Mouse (Mus musculus) MEL (cell line): ENCODE measurements at regions not wholly inside any gene's neighbourhood (a gene's known extent, or its start where the extent isn't known, plus 50 kb on each side); places are given as distances from the start of the nearest gene placed in this dataset.

Experiments used
- DNase-seq: peaks from one replicate; pipeline ENCODE4 v3.0.0; 2011; ENCODE audit warnings: low read depth, low spot score
- H3K27ac ChIP-seq: 2 replicates; pipeline ENCODE4 v1.5.1; 2012; ENCODE audit warnings: low read depth, mild to moderate bottlenecking, control low read depth, low read length, moderate library complexity; ENCODE audit not compliant: control insufficient read depth
- H3K27me3 ChIP-seq, 2 experiments: fragments of 150-350 bp in 1 of 2; sonication (generic) in 1 of 2; 2 replicates each; pipeline ENCODE4 v1.6.1; 2012; ENCODE audit warnings: low read length in 2 of 2, mild to moderate bottlenecking in 2 of 2, improper control_type of control experiment in 1 of 2, moderate library complexity in 1 of 2; ENCODE audit not compliant: insufficient read depth in 2 of 2, control insufficient read depth in 1 of 2
- H3K36me3 ChIP-seq, 2 experiments: 2 replicates each; pipeline ENCODE4 v1.6.1; 2012 to 2014; ENCODE audit warnings: low read length in 2 of 2, improper control_type of control experiment in 1 of 2, inconsistent platforms in 1 of 2, mild to moderate bottlenecking in 1 of 2; ENCODE audit not compliant: insufficient read depth in 2 of 2, control insufficient read depth in 1 of 2
- H3K4me1 ChIP-seq, 2 experiments: fragments of 150-350 bp in 1 of 2; sonication (generic) in 1 of 2; 2 replicates each; pipeline ENCODE4 v1.6.1; 2012; ENCODE audit warnings: low read length in 2 of 2, improper control_type of control experiment in 1 of 2, mild to moderate bottlenecking in 1 of 2; ENCODE audit not compliant: insufficient read depth in 2 of 2, control insufficient read depth in 1 of 2
- H3K4me3 ChIP-seq, 2 experiments: fragments of 150-350 bp in 1 of 2; sonication (generic) in 1 of 2; 2 replicates each; pipeline ENCODE4 v1.5.1; 2012; ENCODE audit warnings: low read depth in 2 of 2, low read length in 2 of 2, mild to moderate bottlenecking in 2 of 2, moderate library complexity in 2 of 2, control low read depth in 1 of 2, improper control_type of control experiment in 1 of 2; ENCODE audit not compliant: control insufficient read depth in 1 of 2, insufficient read depth in 1 of 2
- H3K79me2 ChIP-seq: 2 replicates; pipeline ENCODE4 v1.6.1; 2012; ENCODE audit warnings: mild to moderate bottlenecking, low read length, moderate library complexity; ENCODE audit not compliant: control insufficient read depth, poor library complexity, insufficient read depth
- H3K9ac ChIP-seq: 2 replicates; pipeline ENCODE4 v1.6.1; 2012; ENCODE audit warnings: low read depth, mild to moderate bottlenecking, control low read depth, low read length, moderate library complexity; ENCODE audit not compliant: control insufficient read depth, poor library complexity, severe bottlenecking
- H3K9me3 ChIP-seq: fragments of 150-350 bp; sonication (generic); replicated peaks from 2 replicates; pipeline ENCODE4 v1.6.1; 2012; ENCODE audit warnings: mild to moderate bottlenecking, low read length, improper control_type of control experiment, moderate library complexity; ENCODE audit not compliant: insufficient read depth
- CTCF ChIP-seq, 3 experiments: IDR thresholded peaks in 2 of 3; conservative IDR thresholded peaks in 1 of 3; 2 replicates each; pipeline ENCODE4 v1.5.1; 2011 to 2012; ENCODE audit warnings: low read length in 3 of 3, low read depth in 2 of 3, mild to moderate bottlenecking in 2 of 3, improper control_type of control experiment in 1 of 3, inconsistent platforms in 1 of 3, mixed read lengths in 1 of 3, moderate library complexity in 1 of 3; ENCODE audit not compliant: control insufficient read depth in 1 of 3, insufficient read depth in 1 of 3, poor library complexity in 1 of 3, severe bottlenecking in 1 of 3
- E2F4 ChIP-seq: IDR thresholded peaks from 2 replicates; pipeline ENCODE4 v1.6.1; 2011; ENCODE audit warnings: low read depth, low read length, improper control_type of control experiment, borderline replicate concordance
- ELF1 ChIP-seq: IDR thresholded peaks from 2 replicates; pipeline ENCODE4 v1.6.1; 2014; ENCODE audit warnings: low read depth, mild to moderate bottlenecking, inconsistent platforms, low read length, improper control_type of control experiment, moderate library complexity
- EP300 ChIP-seq, 2 experiments: IDR thresholded peaks; 2 replicates each; pipeline ENCODE4 v1.6.1; 2011; ENCODE audit warnings: improper control_type of control experiment in 2 of 2, low read length in 2 of 2, low read depth in 1 of 2, mild to moderate bottlenecking in 1 of 2
- ETS1 ChIP-seq: IDR thresholded peaks from 2 replicates; pipeline ENCODE4 v1.6.1; 2012; ENCODE audit warnings: low read depth, mild to moderate bottlenecking, inconsistent platforms, low read length, improper control_type of control experiment, moderate library complexity
- GATA1 ChIP-seq: IDR thresholded peaks from 2 replicates; pipeline ENCODE4 v1.6.1; 2011; ENCODE audit warnings: low read depth, low read length, improper control_type of control experiment
- JUND ChIP-seq: IDR thresholded peaks from 2 replicates; pipeline ENCODE4 v1.6.1; 2011; ENCODE audit warnings: low read depth, mild to moderate bottlenecking, improper control_type of control experiment, low read length
- KAT2A ChIP-seq: conservative IDR thresholded peaks from 2 replicates; pipeline ENCODE4 v1.6.1; 2012; ENCODE audit warnings: low read depth, low read length, improper control_type of control experiment, inconsistent platforms
- MEF2A ChIP-seq: IDR thresholded peaks from 2 replicates; pipeline ENCODE4 v1.6.1; 2014; ENCODE audit warnings: low read depth, mild to moderate bottlenecking, inconsistent platforms, low read length, improper control_type of control experiment; ENCODE audit not compliant: poor library complexity, insufficient replicate concordance, severe bottlenecking; ENCODE audit errors: extremely low read depth
- MYB ChIP-seq: IDR thresholded peaks from 2 replicates; pipeline ENCODE4 v1.6.1; 2011; ENCODE audit warnings: mild to moderate bottlenecking, low read depth, low read length, improper control_type of control experiment
- MYC ChIP-seq: IDR thresholded peaks from 2 replicates; pipeline ENCODE4 v1.6.1; 2011; ENCODE audit warnings: low read depth, mild to moderate bottlenecking, low read length, improper control_type of control experiment, moderate library complexity
- NELFE ChIP-seq: IDR thresholded peaks from 2 replicates; pipeline ENCODE4 v1.6.1; 2011; ENCODE audit warnings: low read depth, low read length, improper control_type of control experiment
- NRF1 ChIP-seq: IDR thresholded peaks from 2 replicates; pipeline ENCODE4 v1.6.1; 2014; ENCODE audit warnings: low read depth, mild to moderate bottlenecking, inconsistent platforms, low read length, improper control_type of control experiment, moderate library complexity; ENCODE audit not compliant: poor library complexity, insufficient read depth, severe bottlenecking
- POLR2A ChIP-seq, 2 experiments: IDR thresholded peaks; 2 replicates each; pipeline ENCODE4 v1.6.1; 2011 to 2012; ENCODE audit warnings: low read length in 2 of 2, mild to moderate bottlenecking in 2 of 2, control low read depth in 1 of 2, improper control_type of control experiment in 1 of 2, low read depth in 1 of 2, moderate library complexity in 1 of 2; ENCODE audit not compliant: control insufficient read depth in 1 of 2, insufficient read depth in 1 of 2, poor library complexity in 1 of 2
- POLR2AphosphoS2 ChIP-seq: IDR thresholded peaks from 2 replicates; pipeline ENCODE4 v1.6.1; 2011; ENCODE audit warnings: low read length, improper control_type of control experiment
- POLR2AphosphoS5 ChIP-seq: IDR thresholded peaks from 2 replicates; pipeline ENCODE4 v1.6.1; 2012; ENCODE audit warnings: low read depth, borderline replicate concordance, mild to moderate bottlenecking, inconsistent platforms, low read length, moderate library complexity, mixed read lengths
- RCOR1 ChIP-seq: IDR thresholded peaks from 2 replicates; pipeline ENCODE4 v1.6.1; 2012; ENCODE audit warnings: low read depth, mild to moderate bottlenecking, inconsistent platforms, low read length, improper control_type of control experiment
- SIN3A ChIP-seq: IDR thresholded peaks from 2 replicates; pipeline ENCODE4 v1.6.1; 2012; ENCODE audit warnings: low read length, improper control_type of control experiment, inconsistent platforms
- SMC3 ChIP-seq: IDR thresholded peaks from 2 replicates; pipeline ENCODE4 v1.6.1; 2011; ENCODE audit warnings: low read depth, low read length, improper control_type of control experiment
- UBTF ChIP-seq: IDR thresholded peaks from 2 replicates; pipeline ENCODE4 v1.6.1; 2012; ENCODE audit warnings: low read depth, mild to moderate bottlenecking, inconsistent platforms, low read length, improper control_type of control experiment, moderate library complexity, borderline replicate concordance; ENCODE audit not compliant: insufficient read depth
- USF1 ChIP-seq: IDR thresholded peaks from 2 replicates; pipeline ENCODE4 v1.6.1; 2014; ENCODE audit warnings: low read depth, mild to moderate bottlenecking, inconsistent platforms, low read length, improper control_type of control experiment, moderate library complexity
- ZC3H11A ChIP-seq: IDR thresholded peaks from 2 replicates; pipeline ENCODE4 v1.6.1; 2012; ENCODE audit warnings: low read depth, mild to moderate bottlenecking, inconsistent platforms, low read length, improper control_type of control experiment
- ZKSCAN1 ChIP-seq: IDR thresholded peaks from 2 replicates; pipeline ENCODE4 v1.6.1; 2012; ENCODE audit warnings: low read depth, mild to moderate bottlenecking, inconsistent platforms, low read length, improper control_type of control experiment, moderate library complexity
- ZMIZ1 ChIP-seq: IDR thresholded peaks from 2 replicates; pipeline ENCODE4 v1.6.1; 2012; ENCODE audit warnings: low read depth, mild to moderate bottlenecking, inconsistent platforms, low read length, improper control_type of control experiment, moderate library complexity

DNA sequence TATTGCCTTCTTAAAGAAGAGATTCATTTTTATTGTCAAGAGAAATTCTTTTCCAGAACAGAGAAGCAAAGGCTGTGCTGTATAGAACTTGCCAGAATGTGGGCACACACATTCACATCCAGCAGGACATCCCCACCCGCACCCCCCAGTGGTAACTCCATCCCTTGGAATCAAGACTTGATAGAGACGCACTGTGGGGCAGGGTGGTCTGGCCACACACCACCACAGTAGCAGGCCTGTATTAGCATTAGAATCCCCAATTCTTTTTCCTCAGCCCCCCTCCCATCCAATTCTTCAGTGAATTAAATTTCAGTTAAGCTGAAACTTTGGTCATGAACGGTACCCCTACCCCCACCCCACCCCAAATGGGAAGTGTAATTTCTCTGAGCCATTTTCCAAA is 92.5 kb upstream of the Dio3 start:
- H3K9ac ChIP-seq = no peak overlapping the region
- no peak overlapping the region for H3K4me3 ChIP-seq
- no peaks in the 10 kb centered on the region for H3K4me1 ChIP-seq
- H3K79me2 ChIP-seq = no peaks in the 10 kb centered on the region
- no peaks in the 10 kb centered on the region for H3K27me3 ChIP-seq
- no peaks in the 10 kb centered on the region for H3K9me3 ChIP-seq
- no peaks in the 10 kb centered on the region for H3K36me3 ChIP-seq
- no peak overlapping the region for H3K27ac ChIP-seq
- DNase-seq = no peak
- TF ChIP-seq NELFE = no peak
- TF ChIP-seq RCOR1 = no peak

DNA sequence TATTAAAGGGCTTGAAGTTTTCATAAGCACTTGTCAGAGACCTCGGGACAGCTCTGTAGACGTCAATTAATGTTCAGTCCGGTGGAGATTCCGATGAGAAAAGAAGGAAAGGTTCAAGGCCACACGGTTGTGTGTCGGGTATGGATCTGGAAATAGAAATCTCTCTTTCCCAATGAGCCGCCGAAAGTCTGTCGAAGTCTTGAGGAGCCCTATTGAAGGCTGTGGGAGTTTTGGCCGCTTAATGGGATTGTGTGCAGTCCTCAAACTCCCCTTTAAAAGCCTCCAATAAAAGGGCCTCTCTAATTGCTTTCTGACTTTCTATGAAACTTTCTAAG is 92.0 kb upstream of the Dio3 start:
- Histone ChIP-seq H3K79me2 (no peaks in the 10 kb centered on the region), H3K27me3 (no peaks in the 10 kb centered on the region)

DNA sequence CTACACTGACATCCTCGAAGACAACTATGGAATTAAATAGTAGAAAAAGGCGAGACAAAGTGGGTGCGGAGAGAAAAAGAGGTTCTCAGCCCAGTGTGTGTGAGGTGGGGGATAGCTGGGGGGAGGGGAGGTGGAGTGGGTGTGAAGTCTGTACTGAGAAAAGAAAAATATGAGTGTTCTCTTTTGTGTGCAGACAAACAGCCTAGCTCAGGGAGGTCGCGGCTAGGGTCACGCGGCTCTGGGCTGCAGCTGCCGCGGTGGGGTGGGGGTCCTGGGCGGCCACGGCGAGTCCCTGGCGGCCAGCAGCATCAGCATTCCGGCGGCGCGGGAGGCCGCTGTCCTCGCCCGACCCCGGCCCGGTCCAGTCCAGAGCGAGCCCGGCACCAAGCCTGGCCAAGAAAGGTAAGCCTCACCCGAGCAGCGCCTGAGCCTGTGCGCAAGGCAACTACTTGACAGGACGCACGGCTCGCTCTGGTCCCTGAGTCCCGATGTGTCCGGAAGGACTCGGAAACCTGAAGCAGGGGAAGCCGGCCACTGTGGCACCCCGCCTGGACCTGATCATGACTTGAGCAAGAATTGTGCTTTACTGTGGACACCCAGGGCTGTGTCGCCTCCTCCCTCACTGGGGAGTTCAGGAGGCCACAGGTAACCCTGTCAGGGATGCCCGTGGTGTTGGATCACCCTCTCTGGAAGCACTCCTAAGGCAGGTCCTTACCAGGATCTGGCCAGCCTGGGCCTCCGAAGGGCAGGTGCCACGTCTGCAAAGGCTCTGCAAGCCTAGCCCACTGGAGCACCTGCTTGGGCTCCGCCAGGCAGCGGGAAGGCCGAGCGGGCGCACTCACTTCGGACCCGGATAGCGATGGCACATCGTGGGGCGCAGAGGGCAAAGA is 91.4 kb upstream of the Dio3 start:
- no peak for DNase-seq
- Histone ChIP-seq H3K4me3 (no peak overlapping the region), H3K36me3 (no peaks in the 10 kb centered on the region), H3K27me3 (no peaks in the 10 kb centered on the region), H3K27ac (no peak overlapping the region), H3K4me1 (no peaks in the 10 kb centered on the region), H3K9ac (no peak overlapping the region), H3K79me2 (no peaks in the 10 kb centered on the region), H3K9me3 (no peaks in the 10 kb centered on the region)
- no peak for TF ChIP-seq POLR2A (IDR thresholded peaks at IDR 0.05; ENCODE audit: control insufficient read depth in 1 of 2, insufficient read depth in 1 of 2, low read depth in 1 of 2, low read length in 2 of 2, poor library complexity in 1 of 2)
- no peak for TF ChIP-seq POLR2AphosphoS5
- no peak for TF ChIP-seq ETS1
- TF ChIP-seq USF1 = no peak
- TF ChIP-seq CTCF (IDR thresholded peaks at IDR 0.05 in 2 of 3, conservative IDR thresholded peaks at IDR 0.05 in 1 of 3; ENCODE audit: control insufficient read depth in 1 of 3, insufficient read depth in 1 of 3, low read depth in 2 of 3, low read length in 3 of 3, poor library complexity in 1 of 3, severe bottlenecking in 1 of 3) = no peak
- TF ChIP-seq MYB = no peak
- TF ChIP-seq MEF2A = no peak
- no peak for TF ChIP-seq SMC3
- no peak for TF ChIP-seq ZC3H11A
- TF ChIP-seq RCOR1 = no peak
- TF ChIP-seq MYC = no peak
- no peak for TF ChIP-seq UBTF
- no peak for TF ChIP-seq NRF1
- TF ChIP-seq ZKSCAN1 = no peak
- no peak for TF ChIP-seq KAT2A
- TF ChIP-seq E2F4 = no peak
- no peak for TF ChIP-seq GATA1
- no peak for TF ChIP-seq JUND
- TF ChIP-seq ELF1 = no peak
- TF ChIP-seq EP300 (IDR thresholded peaks at IDR 0.05; ENCODE audit: low read depth in 1 of 2, low read length in 2 of 2) = no peak

More for the DNA sequence above, 92.0 kb upstream of the Dio3 start:
- TF ChIP-seq ETS1 = no peak
- TF ChIP-seq POLR2AphosphoS2 = no peak
- TF ChIP-seq GATA1 = no peak
- no peak for TF ChIP-seq ELF1
- TF ChIP-seq SIN3A = no peak
- TF ChIP-seq ZMIZ1 = no peak
- H3K36me3 ChIP-seq = no peaks in the 10 kb centered on the region
- no peaks in the 10 kb centered on the region for H3K9me3 ChIP-seq
- H3K4me1 ChIP-seq = no peaks in the 10 kb centered on the region
- H3K9ac ChIP-seq = no peak overlapping the region
- no peak for DNase-seq
- H3K4me3 ChIP-seq = no peak overlapping the region
- no peak overlapping the region for H3K27ac ChIP-seq
